Mouse (Mus musculus) heart, embryonic 11.5 days (tissue): ENCODE measurements around the gene Anapc15. TPM values are rescaled to one million over a fixed set of nuclear protein-coding genes. Genes with fewer than 3 reads are reported as not detected.
"Not testable (repeated sequence)": the region's sequence is repeated elsewhere in the genome, so short reads cannot be mapped to it uniquely, and the experiment has no call there.

ENCODE experiments used
- ATAC-seq: fragments of 200-750 bp; cut with Nextera tagmentation; replicated peaks from 2 replicates; pipeline ENCODE4 v1.8.0; 2017; ENCODE audit warnings: moderate library complexity; ENCODE audit not compliant: insufficient number of reproducible peaks, low FRiP score, low TSS enrichment
- H3K27ac ChIP-seq: fragments of 300-500 bp; sonication (generic); 2 replicates; pipeline ENCODE4 v1.5.1; 2014; ENCODE audit warnings: mild to moderate bottlenecking, low read depth, low read length
- H3K27me3 ChIP-seq: fragments of 300-500 bp; sonication (generic); 2 replicates; pipeline ENCODE4 v1.6.1; 2014; ENCODE audit warnings: mild to moderate bottlenecking, low read length, mixed read lengths; ENCODE audit not compliant: control insufficient read depth, insufficient read depth
- H3K36me3 ChIP-seq: fragments of 300-500 bp; sonication (generic); 2 replicates; pipeline ENCODE4 v1.6.1; 2014; ENCODE audit warnings: mild to moderate bottlenecking, low read length, moderate library complexity, mixed read lengths; ENCODE audit not compliant: control insufficient read depth, insufficient read depth
- H3K4me1 ChIP-seq: fragments of 300-500 bp; sonication (generic); 2 replicates; pipeline ENCODE4 v1.6.1; 2014; ENCODE audit warnings: low read length; ENCODE audit not compliant: control insufficient read depth, insufficient read depth
- H3K4me2 ChIP-seq: fragments of 300-500 bp; sonication (generic); 2 replicates; pipeline ENCODE4 v1.6.1; 2014; ENCODE audit warnings: mild to moderate bottlenecking, moderate library complexity
- H3K4me3 ChIP-seq: fragments of 300-500 bp; sonication (generic); 2 replicates; pipeline ENCODE4 v1.5.1; 2014; ENCODE audit warnings: low read depth, low read length
- H3K9ac ChIP-seq: fragments of 300-500 bp; sonication (generic); 2 replicates; pipeline ENCODE4 v1.6.1; 2014; ENCODE audit warnings: mild to moderate bottlenecking, low read depth, low read length, moderate library complexity
- H3K9me3 ChIP-seq: fragments of 300-500 bp; sonication (generic); replicated peaks from 2 replicates; pipeline ENCODE4 v1.6.1; 2016; ENCODE audit warnings: low read length; ENCODE audit not compliant: control insufficient read depth
- WGBS: fragments of 180-500 bp; shearing (Covaris S2); extraction: QIAGEN DNeasy Blood & Tissue Kit; methylation state at CpG from one replicate; pipeline ENCODE4 v1.1.7; 2014; ENCODE audit not compliant: insufficient replicate concordance; 5-methylcytosine and 5-hydroxymethylcytosine counted together
- microRNA-seq: library from miRNA; unstranded; fragments of <30 nt; microRNA quantifications from one replicate; pipeline ENCODE4, GENCODE M21; 2016; ENCODE audit warnings: borderline number of aligned reads
- polyA plus RNA-seq: library from polyadenylated mRNA; unstranded; fragments of >200 nt; fragmentation: Nextera tagmentation; extraction: Ambion mirVana; gene quantifications from 2 replicates; pipeline ENCODE4 v1.2.1, GENCODE M21; 2014

The Anapc15 gene
- polyA plus RNA-seq, 1 experiment from 2014 or later, result 73.3 TPM

- peaks cover 2% of the 10 kb centered on the region; the same call in 1 of the 2 replicates for H3K36me3 ChIP-seq
- WGBS, result 95% methylated on average over 4 of the region's 4 CpGs
- H3K27me3 ChIP-seq, result no peaks in the 10 kb centered on the region
Measured at GRCm38 (mm10) chr7:101939758-101940157, 76.2 kb downstream of the Anapc15 start.

GRCm38 (mm10) chr7:101949008-101949407, 85.5 kb downstream of the Anapc15 start:
- not testable (repeated sequence) for H3K9ac ChIP-seq, ATAC-seq, H3K4me2 ChIP-seq, H3K27ac ChIP-seq, H3K9me3 ChIP-seq, H3K36me3 ChIP-seq, H3K4me1 ChIP-seq, H3K4me3 ChIP-seq, H3K27me3 ChIP-seq
- 87% methylated on average over 5 of the region's 5 CpGs for WGBS

More at GRCm38 (mm10) chr7:101939758-101940157, 76.2 kb downstream of the Anapc15 start:
- Histone ChIP-seq H3K9ac (no peak overlapping the region), H3K4me1 (peaks cover under 1% of the 10 kb centered on the region; the same call in 1 of the 2 replicates), H3K27ac (no peak overlapping the region), H3K9me3 (no peaks in the 10 kb centered on the region), H3K4me2 (no peak overlapping the region), H3K4me3 (no peak overlapping the region)
- no peak for ATAC-seq

Small RNAs within 50 kb of the gene (microRNA-seq; reads per million reads assigned to microRNA genes)
- gene Gm22655, result not detected

Other genes starting within 250 kb of the Anapc15 start
- 36.1 and 47.0 TPM in 2 replicates for gene Clpb, start 200.1 kb upstream of the Anapc15 start, polyA plus RNA-seq
- not detected in 2 replicates for gene Phox2a, start 45.4 kb upstream of the Anapc15 start, polyA plus RNA-seq
- gene Inppl1, start 25.5 kb upstream of the Anapc15 start, polyA plus RNA-seq, result 33.6 and 52.0 TPM in 2 replicates
- not detected in 2 replicates for gene Folr2, start 6.5 kb upstream of the Anapc15 start, polyA plus RNA-seq
- 3.2 and 4.3 TPM in 2 replicates for gene Folr1, start 7.1 kb downstream of the Anapc15 start, polyA plus RNA-seq
- gene Lamtor1, start 42.2 kb downstream of the Anapc15 start, polyA plus RNA-seq, result 137 and 146 TPM in 2 replicates
- gene Tomt, start 42.6 kb downstream of the Anapc15 start, polyA plus RNA-seq, result 0.10 and 0.61 TPM in 2 replicates
- 5.3 and 6.5 TPM in 2 replicates for gene Lrrc51, start 70.2 kb downstream of the Anapc15 start, polyA plus RNA-seq
- 58.0 and 64.1 TPM in 2 replicates for gene Numa1, start 70.4 kb downstream of the Anapc15 start, polyA plus RNA-seq
- 1.4 and 1.7 TPM in 2 replicates for gene Il18bp, start 155.0 kb downstream of the Anapc15 start, polyA plus RNA-seq
- 20.2 and 22.0 TPM in 2 replicates for gene Rnf121, start 201.8 kb downstream of the Anapc15 start, polyA plus RNA-seq
- gene Xndc1, start 201.8 kb downstream of the Anapc15 start, polyA plus RNA-seq, result 15.7 and 18.3 TPM in 2 replicates
- 0.70 and 1.4 TPM in 2 replicates for gene Xntrpc, start 202.0 kb downstream of the Anapc15 start, polyA plus RNA-seq
- not detected in 2 replicates for gene Trpc2, start 219.4 kb downstream of the Anapc15 start, polyA plus RNA-seq
- gene Art1, start 238.0 kb downstream of the Anapc15 start, polyA plus RNA-seq, result 9.5 and 9.8 TPM in 2 replicates
- gene Art5, start 245.8 kb downstream of the Anapc15 start, polyA plus RNA-seq, result 0.84 and 1.9 TPM in 2 replicates